Mouse (Mus musculus): ENCODE results near the gene Ess2. TPM values are rescaled to one million over a fixed set of nuclear protein-coding genes. Genes with fewer than 3 reads are reported as not detected.
A peak's percentile ranks its signal among the peaks of the same experiment; 100 is the strongest.

Gene Ess2
- total RNA-seq, 2 experiments from 2014 or later: 16.2 to 20.2 TPM

- no peak for DNase-seq (ENCODE audit: low spot score in 2 of 2)
Observed at GRCm38 (mm10) chr16:17922163-17922538, 11.0 kb upstream of the Ess2 start.

- DNase-seq (ENCODE audit: low spot score in 2 of 2): peak; percentile 91 to 96
Observed at GRCm38 (mm10) chr16:17921325-17922162, 10.4 kb upstream of the Ess2 start.

GRCm38 (mm10) chr16:17920586-17920985, 9.4 kb upstream of the Ess2 start:
- DNase-seq (ENCODE audit: low spot score in 2 of 2): no peak

- DNase-seq (ENCODE audit: low spot score in 2 of 2): no peak
Observed at GRCm38 (mm10) chr16:17914307-17915249, 3.4 kb upstream of the Ess2 start, which contains the start of gene Gsc2. Gene Gsc2, minus strand, starts transcription at chr16:17915059.

- DNase-seq (ENCODE audit: low spot score in 2 of 2): peak in 1 of 2 experiments; percentile 14
Observed at GRCm38 (mm10) chr16:17898462-17898861, 12.7 kb downstream of the Ess2 start, which contains the start of the genes Dgcr2 and Tssk2. Gene Dgcr2, minus strand, starts transcription at chr16:17898562. Gene Tssk2, plus strand, starts transcription at chr16:17898637.

- DNase-seq (ENCODE audit: low spot score in 2 of 2): peak in 1 of 2 experiments; percentile 13
Observed at GRCm38 (mm10) chr16:17896091-17896490, 15.1 kb downstream of the Ess2 start.

- DNase-seq (ENCODE audit: low spot score in 2 of 2): peak in 1 of 2 experiments; percentile 14
Observed at GRCm38 (mm10) chr16:17893923-17894322, 17.2 kb downstream of the Ess2 start, which contains the start of gene Tssk1. Gene Tssk1, plus strand, starts transcription at chr16:17894223.

GRCm38 (mm10) chr16:17892606-17893005, 18.5 kb downstream of the Ess2 start:
- peak in 1 of 2 experiments; percentile 14 for DNase-seq (ENCODE audit: low spot score in 2 of 2)

GRCm38 (mm10) chr16:17891567-17891959, 19.6 kb downstream of the Ess2 start, which contains the start of gene Gm20518:
Gene Gm20518, minus strand, starts transcription at chr16:17891671.
- DNase-seq (ENCODE audit: low spot score in 2 of 2): peak; percentile 97 to 99

- peak; percentile 38 to 76 for DNase-seq (ENCODE audit: low spot score in 2 of 2)
Observed at GRCm38 (mm10) chr16:17890917-17891566, 20.1 kb downstream of the Ess2 start.

GRCm38 (mm10) chr16:17890342-17890727, 20.8 kb downstream of the Ess2 start:
- DNase-seq (ENCODE audit: low spot score in 2 of 2): peak in 1 of 2 experiments; percentile 6

- peak in 1 of 2 experiments; percentile 7 for DNase-seq (ENCODE audit: low spot score in 2 of 2)
Observed at GRCm38 (mm10) chr16:17889689-17890341, 21.3 kb downstream of the Ess2 start.

GRCm38 (mm10) chr16:17884116-17884515, 27.0 kb downstream of the Ess2 start:
- peak in 1 of 2 experiments; percentile 6 for DNase-seq (ENCODE audit: low spot score in 2 of 2)

GRCm38 (mm10) chr16:17882196-17882595, 29.0 kb downstream of the Ess2 start:
- peak in 1 of 2 experiments; percentile 5 for DNase-seq (ENCODE audit: low spot score in 2 of 2)

GRCm38 (mm10) chr16:17879571-17879970, 31.6 kb downstream of the Ess2 start:
- DNase-seq (ENCODE audit: low spot score in 2 of 2): no peak

- no peak for DNase-seq (ENCODE audit: low spot score in 2 of 2)
Observed at GRCm38 (mm10) chr16:17876096-17876495, 35.1 kb downstream of the Ess2 start.

- DNase-seq (ENCODE audit: low spot score in 2 of 2): no peak
Observed at GRCm38 (mm10) chr16:17875174-17875573, 36.0 kb downstream of the Ess2 start.

GRCm38 (mm10) chr16:17872995-17873394, 38.2 kb downstream of the Ess2 start:
- DNase-seq (ENCODE audit: low spot score in 2 of 2): no peak

- no peak for DNase-seq (ENCODE audit: low spot score in 2 of 2)
Observed at GRCm38 (mm10) chr16:17871248-17871647, 39.9 kb downstream of the Ess2 start.

GRCm38 (mm10) chr16:17865770-17866169, 45.4 kb downstream of the Ess2 start:
- no peak for DNase-seq (ENCODE audit: low spot score in 2 of 2)

All from gastrocnemius, postnatal 4 days (tissue).